Mouse (Mus musculus): Measurements from ENCODE around the gene Styk1.

Gene Styk1

DNA sequence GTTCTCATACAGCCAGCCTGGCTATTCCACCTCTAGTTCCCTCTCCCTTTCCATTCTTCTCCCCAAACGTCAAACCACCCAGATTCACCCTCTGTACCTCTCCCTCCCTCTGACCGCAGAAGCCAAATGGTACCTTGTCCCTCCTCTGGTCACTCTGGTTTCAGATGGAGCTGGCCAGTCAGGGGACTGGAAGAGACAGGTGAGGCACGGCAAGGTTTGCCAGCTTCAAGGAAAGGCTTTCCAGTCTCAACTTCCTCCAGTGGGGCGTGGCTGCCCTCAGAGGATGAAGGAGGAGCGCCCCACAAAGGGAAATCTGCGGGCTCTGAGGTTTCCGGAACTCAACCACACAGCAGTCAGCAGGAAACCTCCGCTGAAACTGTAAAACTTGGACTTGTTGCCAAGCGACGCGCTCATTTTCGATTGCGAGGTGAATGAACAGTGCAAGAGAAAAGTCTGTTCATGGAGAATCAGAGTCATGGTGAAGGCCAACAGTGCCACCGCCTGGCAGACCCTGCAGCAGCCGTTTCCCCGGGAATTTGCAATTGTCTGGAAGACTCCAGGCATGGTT is at the start of gene Styk1:
TSS of gene Styk1 (minus strand) at position 246 of the 568 bp plus-strand sequence.
- peak; percentile 55 for DNase-seq (ENCODE audit: low spot score)

- no peak for DNase-seq (ENCODE audit: low spot score)
These were observed 49.6 kb upstream of the Styk1 start for GRCm38 (mm10) chr6:131403036-131403435.

- DNase-seq (ENCODE audit: low spot score), result no peak
These were observed 49.2 kb upstream of the Styk1 start for GRCm38 (mm10) chr6:131402606-131403005.

DNA sequence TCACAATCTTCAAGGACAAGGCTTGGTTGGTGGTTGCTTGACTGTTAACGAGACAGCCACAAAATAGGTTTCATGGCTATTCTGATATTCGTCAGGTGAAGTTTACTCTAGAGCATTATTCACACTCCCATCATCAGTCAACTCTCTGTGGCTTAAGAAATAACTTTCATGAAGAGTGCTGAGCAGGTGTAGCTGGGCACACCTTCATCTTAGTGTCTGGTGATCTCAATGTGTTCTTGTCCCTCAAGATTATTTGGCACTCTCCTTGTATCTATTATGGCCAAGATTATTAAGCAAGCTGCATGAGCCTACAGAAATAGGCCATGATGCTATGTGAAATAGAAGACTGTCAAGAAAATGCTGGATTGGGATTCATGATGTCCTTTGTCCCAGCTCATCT is 47.9 kb upstream of the Styk1 start:
- DNase-seq (ENCODE audit: low spot score), result no peak

DNA sequence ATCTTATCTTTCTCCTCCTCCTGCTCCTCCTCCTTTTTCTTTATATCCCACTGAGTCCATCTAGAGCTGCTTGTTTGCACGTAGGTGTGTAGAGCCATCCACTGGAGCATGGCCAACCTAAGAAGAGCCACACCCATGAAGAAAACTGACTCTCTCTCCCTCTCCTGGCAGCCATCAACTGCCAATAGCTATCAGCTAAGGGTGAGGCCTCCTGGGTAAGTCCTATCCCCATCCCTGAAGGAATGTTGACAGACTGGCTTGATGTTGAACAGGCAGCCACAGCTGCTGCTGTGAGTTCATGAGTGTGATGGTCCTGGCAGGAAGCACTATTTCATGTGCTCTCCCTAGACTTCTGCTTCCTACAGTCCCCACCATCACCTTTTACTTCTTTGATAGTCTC is 43.3 kb upstream of the Styk1 start:
- no peak for DNase-seq (ENCODE audit: low spot score)

DNA sequence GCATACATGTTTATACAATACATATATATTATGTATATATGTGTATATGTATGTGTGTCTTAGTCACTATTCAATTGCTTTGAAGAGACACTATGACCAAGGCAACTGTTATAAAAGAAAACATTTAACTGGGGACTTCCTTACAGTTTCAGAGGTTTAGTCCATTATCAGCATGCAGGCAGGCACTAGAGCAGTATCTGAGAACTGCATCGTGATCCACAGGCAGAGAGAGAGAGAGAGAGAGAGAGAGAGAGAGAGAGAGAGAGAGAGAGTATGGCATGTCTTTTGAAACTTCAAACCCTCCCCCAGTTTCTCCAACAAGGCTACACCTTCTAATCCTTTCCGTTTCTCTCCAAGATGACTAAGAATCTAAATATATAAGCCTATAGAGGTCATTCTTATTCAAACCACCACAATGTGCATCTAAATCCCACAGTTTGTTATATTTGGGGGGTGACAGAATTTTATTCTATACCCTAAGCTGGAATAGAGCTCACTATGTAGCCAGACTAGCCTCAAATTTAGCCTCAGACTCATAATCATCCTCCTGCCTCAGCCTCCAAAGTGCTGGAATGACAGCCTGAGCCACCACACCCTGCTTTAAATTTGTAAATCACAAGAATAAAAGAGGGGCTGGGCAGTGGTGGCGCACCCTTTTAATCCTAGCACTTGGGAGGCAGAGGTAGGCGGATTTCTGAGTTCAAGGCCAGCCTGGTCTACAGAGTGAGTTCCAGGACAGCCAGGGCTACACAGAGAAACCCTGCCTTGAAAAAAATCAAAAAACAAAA is 40.7 kb upstream of the Styk1 start:
- DNase-seq (ENCODE audit: low spot score), result no peak

DNA sequence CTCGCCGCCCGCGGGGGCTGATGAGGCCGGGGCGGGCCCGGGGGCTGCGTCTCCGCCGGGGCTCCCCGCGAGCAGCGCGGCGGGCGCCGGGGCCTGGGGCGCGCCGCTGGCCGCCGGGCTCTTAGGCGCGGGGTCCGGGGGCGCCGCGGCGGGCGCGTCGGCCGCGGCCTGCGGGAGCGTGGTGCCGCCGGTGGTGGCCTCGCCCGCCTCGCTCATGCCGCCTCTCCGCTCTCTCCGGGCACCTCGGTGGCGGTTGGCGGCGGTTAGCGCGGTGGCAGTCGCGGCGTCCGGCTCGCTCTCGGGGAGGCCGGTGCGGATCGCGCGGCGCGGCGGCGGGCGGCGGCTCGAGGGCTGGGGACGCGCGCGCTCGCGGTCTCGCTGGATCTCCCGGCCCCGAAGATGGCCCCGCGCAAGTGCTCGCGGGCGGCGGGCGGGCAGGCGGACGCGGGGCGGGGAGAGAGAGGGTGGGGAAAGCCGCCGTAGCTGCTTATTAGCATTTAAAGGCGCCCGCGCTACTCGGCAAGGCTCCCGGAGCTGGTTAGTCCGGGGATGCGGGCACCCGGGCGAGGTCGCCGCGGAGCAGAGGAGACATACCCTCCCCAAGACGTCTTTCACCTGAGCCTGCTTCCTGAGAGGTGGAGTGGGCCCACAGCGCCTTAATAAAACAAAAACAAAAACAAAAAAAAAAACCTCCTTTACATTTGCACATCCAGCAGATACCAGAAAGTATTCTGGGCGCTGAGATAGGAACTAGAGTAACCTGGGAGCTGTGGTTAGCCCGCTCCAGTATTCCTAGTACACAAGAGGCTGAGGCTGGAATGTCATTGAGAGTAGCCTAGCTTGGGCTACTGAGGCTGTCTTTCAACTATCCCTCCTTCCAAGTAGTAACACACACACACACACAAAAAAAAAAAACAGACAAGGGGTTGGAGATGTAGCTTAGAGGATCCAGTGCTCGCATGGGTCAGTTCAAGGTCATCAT is 34.9 kb upstream of the Styk1 start, which contains the start of gene Ybx3:
TSS of gene Ybx3 (minus strand) at position 437 of the 982 bp plus-strand sequence.
- DNase-seq (ENCODE audit: low spot score), result peak; percentile 79

- DNase-seq (ENCODE audit: low spot score), result peak; percentile 69
These were observed 34.0 kb upstream of the Styk1 start for GRCm38 (mm10) chr6:131387221-131388039.

GRCm38 (mm10) chr6:131386416-131387019 is 33.1 kb upstream of the Styk1 start:
- no peak for DNase-seq (ENCODE audit: low spot score)

DNA sequence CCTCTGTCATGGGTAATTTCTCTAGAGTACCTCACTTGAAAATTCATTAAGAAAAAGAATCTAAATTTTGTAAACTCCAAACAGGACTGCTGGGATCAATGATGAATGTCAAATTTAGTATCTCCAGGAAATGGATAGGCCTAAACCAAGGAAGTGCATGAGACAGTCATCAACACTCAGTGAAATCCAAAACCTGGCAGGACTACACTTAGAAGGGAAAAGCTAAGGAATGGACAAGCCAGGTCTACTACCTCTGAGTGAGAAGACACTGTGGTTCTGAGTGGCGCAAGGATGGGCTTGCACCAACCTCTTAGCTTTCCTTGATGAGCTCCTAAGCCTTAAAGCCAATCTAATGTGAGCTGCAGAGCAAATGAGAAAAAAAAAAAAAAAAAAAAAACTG is 32.1 kb upstream of the Styk1 start:
- no peak for DNase-seq (ENCODE audit: low spot score)

GRCm38 (mm10) chr6:131383713-131384330 is 30.4 kb upstream of the Styk1 start:
- no peak for DNase-seq (ENCODE audit: low spot score)

DNA sequence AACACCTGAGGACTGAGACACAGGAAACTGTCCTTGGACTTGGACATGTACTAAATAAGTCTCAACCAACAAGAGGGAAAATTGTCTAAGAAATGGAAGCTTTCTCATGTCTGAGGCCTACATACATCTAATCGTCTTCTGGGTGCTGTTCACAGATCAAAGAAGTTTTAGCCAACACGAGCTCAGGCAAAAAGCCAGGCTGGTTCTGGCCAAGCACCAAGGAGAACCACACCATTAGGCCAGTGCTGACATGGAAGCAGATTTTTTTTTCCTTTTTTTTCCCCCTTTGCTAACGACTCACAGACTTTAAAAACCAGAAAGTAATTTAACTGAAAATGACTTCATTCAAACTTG is 29.6 kb upstream of the Styk1 start:
- no peak for DNase-seq (ENCODE audit: low spot score)

GRCm38 (mm10) chr6:131382232-131382983 is 29.0 kb upstream of the Styk1 start:
- DNase-seq (ENCODE audit: low spot score), result no peak

DNA sequence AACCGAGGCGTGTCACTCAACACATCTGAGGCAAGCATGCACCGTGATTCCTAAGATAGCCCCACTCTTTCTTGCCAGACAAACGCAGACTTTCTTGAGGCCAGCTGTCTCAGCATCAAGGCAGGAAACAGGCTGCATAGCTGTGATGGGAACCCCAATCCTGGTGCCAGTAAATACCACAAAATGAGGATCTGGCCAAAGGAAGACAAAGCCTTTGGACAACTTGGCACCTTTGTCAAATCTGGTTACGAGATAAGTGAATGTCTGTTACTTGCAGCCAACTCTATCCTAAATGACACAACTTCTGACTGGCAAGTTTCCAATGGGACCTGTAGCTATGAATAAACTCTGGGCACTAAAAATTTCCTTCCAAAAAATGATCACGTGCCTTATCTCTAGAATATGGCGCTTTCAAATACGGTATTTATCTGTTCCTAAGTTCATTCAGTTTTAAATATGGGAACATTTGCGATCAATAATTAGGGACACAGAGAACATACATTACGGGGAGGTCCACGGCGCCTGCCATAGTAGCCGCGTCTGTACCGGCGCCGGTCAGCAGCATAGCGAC is 25.5 kb upstream of the Styk1 start:
- DNase-seq (ENCODE audit: low spot score), result no peak

- no peak for DNase-seq (ENCODE audit: low spot score)
These were observed 24.0 kb upstream of the Styk1 start for GRCm38 (mm10) chr6:131377378-131377777.

- DNase-seq (ENCODE audit: low spot score), result no peak
These were observed 21.4 kb upstream of the Styk1 start for GRCm38 (mm10) chr6:131374594-131375340.

- DNase-seq (ENCODE audit: low spot score), result no peak
These were observed 19.8 kb upstream of the Styk1 start for GRCm38 (mm10) chr6:131373160-131373559.

DNA sequence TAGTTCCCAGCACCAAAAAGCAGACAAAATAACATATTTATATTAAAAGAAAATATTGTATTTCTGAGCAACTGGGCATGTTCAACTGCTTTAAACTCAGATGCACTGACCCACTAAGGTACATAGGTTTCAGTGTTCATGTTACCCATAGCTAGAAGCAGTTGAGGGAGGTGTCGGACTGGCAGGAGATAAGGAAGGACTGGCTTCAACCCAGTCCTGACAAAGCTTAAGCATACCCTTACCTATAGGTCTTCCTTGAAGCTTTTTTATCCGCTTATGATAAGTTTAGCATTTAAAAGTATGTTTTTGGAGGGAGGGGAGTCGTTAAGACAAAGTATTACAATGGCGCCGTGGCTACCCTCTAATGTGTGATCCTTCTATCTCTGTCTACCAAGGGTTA is 17.4 kb upstream of the Styk1 start:
- no peak for DNase-seq (ENCODE audit: low spot score)
